Mouse (Mus musculus) E14TG2a.4 (cell line): Measurements from ENCODE around the gene Poldip2.

ENCODE experiments used
- CTCF ChIP-seq: conservative IDR thresholded peaks from 2 replicates; pipeline ENCODE4 v1.5.1; 2014; ENCODE audit warnings: low read length
- NANOG ChIP-seq: IDR thresholded peaks from 2 replicates; pipeline ENCODE4 v1.6.1; 2014; ENCODE audit warnings: borderline replicate concordance, low read length, mixed read lengths
- POU5F1 ChIP-seq: IDR thresholded peaks from 2 replicates; pipeline ENCODE4 v1.6.1; 2014; ENCODE audit warnings: low read length, borderline replicate concordance

DNA sequence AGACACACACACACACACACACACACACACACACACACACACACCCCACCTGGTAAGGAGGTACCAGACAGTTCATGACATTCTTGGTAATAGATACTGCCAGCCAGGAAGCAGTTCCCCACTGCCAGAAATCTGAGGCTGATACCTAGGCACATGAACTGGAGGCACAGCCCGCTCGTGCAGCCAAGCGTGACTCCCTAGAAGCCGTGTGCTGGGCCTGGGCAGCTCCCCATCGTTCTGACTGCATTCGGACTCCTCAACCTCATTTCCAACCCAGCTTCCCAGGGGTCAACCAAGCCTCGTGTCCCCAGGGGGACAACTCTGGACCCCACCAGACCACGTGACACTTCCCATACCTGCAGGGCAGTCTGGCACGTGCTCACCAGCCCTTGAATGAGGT is 16.7 kb downstream of the Poldip2 start:
- TF ChIP-seq CTCF (no peak), POU5F1 (no peak), NANOG (no peak)
